9 mouse cellular contexts compared by ENCODE assay signal in genomic region chr4:130860902-130861652, GRCm38 (mm10). TPM values are rescaled to one million over a fixed set of nuclear protein-coding genes. Genes with fewer than 3 reads are reported as not detected.
DNase-seq lines count a peak whose midpoint lies in the region; ATAC-seq and TF ChIP-seq lines count a peak whose summit lies in the region.
"Had no signal": no experiment of that assay in that cellular context is flagged by ENCODE, and none has a peak within 500 bp of the region (broad histone marks: within the 10 kb centered on the region; RNA-seq: fewer than 3 reads in every experiment).

No protein-coding gene starts in this region.

- intact Hi-C loops in gastrocnemius, adult 2 months (cut with DNase I), result no loop called here

- peak overlapping the region; percentile 66 for H3K4me3 ChIP-seq in gastrocnemius, adult 2 months
- H3K4me3 ChIP-seq in lung, postnatal 0 days (ENCODE audit: low read depth, low read length), result no peak overlapping the region
- no peak overlapping the region for H3K4me3 ChIP-seq in lung, adult 2 months (replicated peaks; ENCODE audit: extremely low read depth, low read depth, low read length)
- no peak overlapping the region for H3K4me3 ChIP-seq in limb, embryonic 11.5 days (ENCODE audit: low read depth, low read length)
- peak overlapping the region; percentile 20; the same call in 1 of the 2 replicates for H3K4me3 ChIP-seq in stomach, embryonic 15.5 days (replicated peaks)
- H3K4me3 ChIP-seq: liver, embryonic 13.5 days had no signal

- no peaks in the 10 kb centered on the region; the same call in 1 of the 2 replicates for H3K4me1 ChIP-seq in lung, postnatal 0 days (ENCODE audit: insufficient read depth, low read depth, low read length)
- H3K4me1 ChIP-seq in lung, adult 2 months (ENCODE audit: control insufficient read depth, insufficient read depth, low read length), result no peaks in the 10 kb centered on the region
- peaks cover 13% of the 10 kb centered on the region for H3K4me1 ChIP-seq in limb, embryonic 11.5 days (ENCODE audit: control insufficient read depth, insufficient read depth, low read length)
- peaks cover 9% of the 10 kb centered on the region; the same call in 1 of the 2 replicates for H3K4me1 ChIP-seq in stomach, embryonic 15.5 days
- H3K4me1 ChIP-seq: liver, embryonic 13.5 days had no signal

- TF ChIP-seq EP300 in lung, postnatal 0 days (IDR thresholded peaks at IDR 0.05), result no peak

- DNase-seq in gastrocnemius, adult 2 months, result no peak
- DNase-seq in gastrocnemius, adult 8-10 months (ENCODE audit: low spot score in 2 of 2), result no peak
- no peak for DNase-seq in lung, postnatal 0 days (ENCODE audit: low spot score)
- DNase-seq in lung, adult 2 months, result no peak
- DNase-seq in limb, embryonic 11.5 days (ENCODE audit: low spot score), result no peak
- DNase-seq in left cerebral cortex, adult 11 months (ENCODE audit: low spot score), result no peak
- no peak for DNase-seq in ovary, adult 18-20 months (ENCODE audit: low spot score)
- DNase-seq: liver, embryonic 13.5 days had no signal

- 44% methylated on average over 15 of the region's 15 CpGs for WGBS in lung, postnatal 0 days
- 50% methylated on average over 15 of the region's 15 CpGs for whole genome bisulfite sequencing in lung, adult 2 months
- WGBS in limb, embryonic 11.5 days, result 50% methylated on average over 15 of the region's 15 CpGs
- WGBS in stomach, embryonic 15.5 days, result 52% methylated on average over 15 of the region's 15 CpGs

- H3K27me3 ChIP-seq in lung, postnatal 0 days (replicated peaks; ENCODE audit: insufficient read depth, low read length), result peaks cover 4% of the 10 kb centered on the region; the same call in 1 of the 2 replicates
- H3K27me3 ChIP-seq in limb, embryonic 11.5 days (ENCODE audit: control insufficient read depth, insufficient read depth, low read length), result peaks cover 14% of the 10 kb centered on the region
- H3K27me3 ChIP-seq in stomach, embryonic 15.5 days (replicated peaks), result peaks cover 3% of the 10 kb centered on the region; the same call in 1 of the 2 replicates

- TF ChIP-seq CTCF in gastrocnemius, adult 2 months (IDR thresholded peaks at IDR 0.05), result no peak
- no peak for TF ChIP-seq CTCF in lung, postnatal 0 days (IDR thresholded peaks at IDR 0.05)
- TF ChIP-seq CTCF in lung, adult 2 months (IDR thresholded peaks at IDR 0.05; ENCODE audit: insufficient read depth, low read length), result no peak

- H3K4me2 ChIP-seq in lung, postnatal 0 days (replicated peaks; ENCODE audit: low read depth, low read length), result no peak overlapping the region; the same call in 1 of the 2 replicates
- H3K4me2 ChIP-seq in limb, embryonic 11.5 days (ENCODE audit: low read depth, severe bottlenecking), result peak overlapping the region; percentile 51
- H3K4me2 ChIP-seq in stomach, embryonic 15.5 days, result peak overlapping the region; percentile 51
- H3K4me2 ChIP-seq: liver, embryonic 13.5 days had no signal

- H3K27ac ChIP-seq in gastrocnemius, adult 2 months, result no peak overlapping the region
- H3K27ac ChIP-seq in lung, postnatal 0 days (ENCODE audit: low read length), result no peak overlapping the region
- H3K27ac ChIP-seq in limb, embryonic 11.5 days (replicated peaks; ENCODE audit: low read depth, low read length), result no peak overlapping the region
- H3K27ac ChIP-seq in stomach, embryonic 15.5 days, result no peak overlapping the region
- H3K27ac ChIP-seq: liver, embryonic 13.5 days had no signal

- no peaks in the 10 kb centered on the region for H3K9me3 ChIP-seq in lung, postnatal 0 days (ENCODE audit: low read length)
- H3K9me3 ChIP-seq in limb, embryonic 11.5 days (ENCODE audit: control insufficient read depth, low read length), result no peaks in the 10 kb centered on the region
- H3K9me3 ChIP-seq in stomach, embryonic 15.5 days, result no peaks in the 10 kb centered on the region
- H3K9me3 ChIP-seq: liver, embryonic 13.5 days had no signal

- ATAC-seq in lung, postnatal 0 days, result peak; percentile 11; the same call in 1 of the 2 replicates
- ATAC-seq in limb, embryonic 11.5 days (ENCODE audit: insufficient number of reproducible peaks, low FRiP score, low TSS enrichment, low read depth), result no peak
- ATAC-seq in stomach, embryonic 15.5 days (ENCODE audit: insufficient read depth, low FRiP score, low read depth), result no peak

- no peaks in the 10 kb centered on the region for H3K36me3 ChIP-seq in lung, postnatal 0 days (ENCODE audit: insufficient read depth, low read length)
- H3K36me3 ChIP-seq in limb, embryonic 11.5 days (ENCODE audit: control insufficient read depth, insufficient read depth, low read length), result no peaks in the 10 kb centered on the region
- H3K36me3 ChIP-seq in stomach, embryonic 15.5 days, result no peaks in the 10 kb centered on the region
- H3K36me3 ChIP-seq: liver, embryonic 13.5 days had no signal

- no peak overlapping the region for H3K9ac ChIP-seq in lung, postnatal 0 days (replicated peaks; ENCODE audit: low read depth)
- peak overlapping the region; percentile 27; the same call in 1 of the 2 replicates for H3K9ac ChIP-seq in limb, embryonic 11.5 days (ENCODE audit: low read length)
- no peak overlapping the region for H3K9ac ChIP-seq in stomach, embryonic 15.5 days
- H3K9ac ChIP-seq: liver, embryonic 13.5 days had no signal

- TF ChIP-seq POLR2A in lung, adult 2 months (IDR thresholded peaks at IDR 0.05; ENCODE audit: borderline replicate concordance, extremely low read depth, low read depth, low read length), result no peak

RNA-seq across cellular contexts. Expression of gene Laptm5, which starts 51.8 kb away (rescaled TPM):
- total RNA-seq in gastrocnemius, adult 2 months (2021), result 1 to 10 TPM; 2.5 to 5.3 TPM
- total RNA-seq in gastrocnemius, adult 8-10 months (2022), result 1 to 10 TPM; 2.2 to 4.3 (median 2.6) TPM
- polyA plus RNA-seq in lung, postnatal 0 days (2015; fragmentation: Nextera tagmentation; extraction: Ambion mirVana), result 88.8 and 98.8 TPM in 2 replicates
- polyA plus RNA-seq in lung, adult 2 months (2012; rRNA removed), result 258 and 317 TPM in 2 replicates
- polyA plus RNA-seq in limb, embryonic 11.5 days (2014; fragmentation: Nextera tagmentation; extraction: Ambion mirVana), result 18.7 and 18.8 TPM in 2 replicates
- polyA plus RNA-seq in stomach, embryonic 15.5 days (2015; fragmentation: Nextera tagmentation; extraction: Ambion mirVana), result 49.7 and 49.9 TPM in 2 replicates

Comparison
In these comparisons a context has a peak if more than half of its experiments do, and no peak if none do; other contexts are left out.
1. H3K4me3 ChIP-seq: peak in gastrocnemius, adult 2 months (single experiment) and stomach, embryonic 15.5 days (single experiment); none in lung, postnatal 0 days (single experiment), lung, adult 2 months (single experiment) and limb, embryonic 11.5 days (single experiment).